Mouse (Mus musculus): ENCODE measurements at regions not wholly inside any gene's neighbourhood (a gene's known extent, or its start where the extent isn't known, plus 50 kb on each side); places are given as distances from the start of the nearest gene placed in this dataset.

DNA sequence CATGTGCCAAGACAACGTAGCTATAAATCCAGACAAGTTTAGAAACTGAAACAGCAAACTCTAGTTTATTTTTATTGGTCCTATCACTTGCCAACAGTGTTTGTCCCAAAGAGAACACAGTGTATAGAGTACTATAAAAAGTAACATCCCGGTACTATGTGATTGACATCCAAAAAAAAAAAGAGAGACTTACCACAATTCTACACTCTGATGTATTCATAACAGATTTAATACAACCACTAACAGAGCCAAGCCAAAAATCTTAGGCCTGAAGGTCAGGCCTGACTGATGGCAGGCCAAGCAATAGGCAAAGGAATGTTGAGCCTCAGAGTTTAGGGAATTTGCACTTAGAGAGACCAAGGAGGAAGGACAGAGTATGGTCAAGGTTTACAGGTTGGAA is 495.9 kb upstream of the Adamts5 start:
- Histone ChIP-seq H3K36me3 (ENCODE audit: control insufficient read depth, insufficient read depth, low read length) (no peaks in the 10 kb centered on the region), H3K9ac (replicated peaks; ENCODE audit: low read depth, low read length) (no peak overlapping the region), H3K4me3 (ENCODE audit: low read depth, low read length) (no peak overlapping the region), H3K27me3 (ENCODE audit: control insufficient read depth, insufficient read depth, low read length) (no peaks in the 10 kb centered on the region), H3K9me3 (ENCODE audit: control insufficient read depth, low read depth, low read length) (no peaks in the 10 kb centered on the region), H3K4me2 (replicated peaks; ENCODE audit: low read depth, low read length) (no peak overlapping the region), H3K27ac (ENCODE audit: low read length) (no peak overlapping the region), H3K4me1 (ENCODE audit: control insufficient read depth, insufficient read depth, low read length) (no peaks in the 10 kb centered on the region)
- no peak for ATAC-seq (ENCODE audit: insufficient number of reproducible peaks, insufficient read depth, low FRiP score, low read depth)
- WGBS: 76% methylated on average over 2 of the region's 2 CpGs

GRCm38 (mm10) chr16:86389063-86389723 is 487.6 kb upstream of the Adamts5 start:
- WGBS: 73% methylated on average over 3 of the region's 3 CpGs
- no peak for ATAC-seq (ENCODE audit: insufficient number of reproducible peaks, insufficient read depth, low FRiP score, low read depth)
- Histone ChIP-seq H3K27ac (ENCODE audit: low read length) (no peak overlapping the region), H3K27me3 (ENCODE audit: control insufficient read depth, insufficient read depth, low read length) (no peaks in the 10 kb centered on the region), H3K9me3 (ENCODE audit: control insufficient read depth, low read depth, low read length) (no peaks in the 10 kb centered on the region), H3K4me3 (ENCODE audit: low read depth, low read length) (no peak overlapping the region), H3K36me3 (ENCODE audit: control insufficient read depth, insufficient read depth, low read length) (no peaks in the 10 kb centered on the region), H3K4me1 (ENCODE audit: control insufficient read depth, insufficient read depth, low read length) (no peaks in the 10 kb centered on the region), H3K4me2 (replicated peaks; ENCODE audit: low read depth, low read length) (no peak overlapping the region), H3K9ac (replicated peaks; ENCODE audit: low read depth, low read length) (no peak overlapping the region)

DNA sequence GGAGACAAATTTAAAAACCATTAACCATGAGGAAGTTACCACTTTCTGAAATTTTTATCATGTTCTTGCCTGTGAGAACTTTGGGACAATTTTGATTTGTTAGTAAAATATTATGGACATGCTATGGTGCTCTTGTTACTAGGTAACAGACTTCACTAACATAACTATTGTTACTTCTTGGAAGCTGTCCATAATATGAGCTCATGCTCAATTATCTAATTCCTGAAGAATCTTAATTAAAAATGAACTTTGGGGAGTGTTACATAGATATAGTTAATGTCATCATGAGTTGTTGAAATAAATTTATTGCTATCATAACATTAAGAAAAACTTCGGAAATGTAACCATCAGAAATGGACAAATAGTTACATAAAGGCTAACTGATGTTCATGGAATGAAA is 486.5 kb upstream of the Adamts5 start:
- 76% methylated on average over 1 of the region's 1 CpGs for WGBS
- Histone ChIP-seq H3K36me3 (ENCODE audit: control insufficient read depth, insufficient read depth, low read length) (no peaks in the 10 kb centered on the region), H3K27me3 (ENCODE audit: control insufficient read depth, insufficient read depth, low read length) (no peaks in the 10 kb centered on the region), H3K27ac (ENCODE audit: low read length) (no peak overlapping the region), H3K9ac (replicated peaks; ENCODE audit: low read depth, low read length) (no peak overlapping the region), H3K4me3 (ENCODE audit: low read depth, low read length) (no peak overlapping the region), H3K4me1 (ENCODE audit: control insufficient read depth, insufficient read depth, low read length) (no peaks in the 10 kb centered on the region), H3K9me3 (ENCODE audit: control insufficient read depth, low read depth, low read length) (no peaks in the 10 kb centered on the region), H3K4me2 (replicated peaks; ENCODE audit: low read depth, low read length) (no peak overlapping the region)
- no peak for ATAC-seq (ENCODE audit: insufficient number of reproducible peaks, insufficient read depth, low FRiP score, low read depth)

GRCm38 (mm10) chr16:86377991-86378390 is 476.4 kb upstream of the Adamts5 start:
- no peaks in the 10 kb centered on the region for H3K9me3 ChIP-seq (ENCODE audit: control insufficient read depth, low read depth, low read length)
- H3K27me3 ChIP-seq (ENCODE audit: control insufficient read depth, insufficient read depth, low read length): no peaks in the 10 kb centered on the region
- H3K36me3 ChIP-seq (ENCODE audit: control insufficient read depth, insufficient read depth, low read length): no peaks in the 10 kb centered on the region
- no peaks in the 10 kb centered on the region for H3K4me1 ChIP-seq (ENCODE audit: control insufficient read depth, insufficient read depth, low read length)
- no peak overlapping the region for H3K4me2 ChIP-seq (replicated peaks; ENCODE audit: low read depth, low read length)
- ATAC-seq (ENCODE audit: insufficient number of reproducible peaks, insufficient read depth, low FRiP score, low read depth): no peak
- 52% methylated on average over 3 of the region's 3 CpGs for WGBS
- no peak overlapping the region for H3K9ac ChIP-seq (replicated peaks; ENCODE audit: low read depth, low read length)
- no peak overlapping the region for H3K4me3 ChIP-seq (ENCODE audit: low read depth, low read length)
- no peak overlapping the region for H3K27ac ChIP-seq (ENCODE audit: low read length)

GRCm38 (mm10) chr16:86371652-86372051 is 470.0 kb upstream of the Adamts5 start:
- Histone ChIP-seq H3K4me3 (ENCODE audit: low read depth, low read length) (no peak overlapping the region), H3K27ac (ENCODE audit: low read length) (no peak overlapping the region), H3K9ac (replicated peaks; ENCODE audit: low read depth, low read length) (no peak overlapping the region), H3K36me3 (ENCODE audit: control insufficient read depth, insufficient read depth, low read length) (no peaks in the 10 kb centered on the region), H3K4me1 (ENCODE audit: control insufficient read depth, insufficient read depth, low read length) (no peaks in the 10 kb centered on the region), H3K4me2 (replicated peaks; ENCODE audit: low read depth, low read length) (no peak overlapping the region), H3K9me3 (ENCODE audit: control insufficient read depth, low read depth, low read length) (no peaks in the 10 kb centered on the region), H3K27me3 (ENCODE audit: control insufficient read depth, insufficient read depth, low read length) (no peaks in the 10 kb centered on the region)
- ATAC-seq (ENCODE audit: insufficient number of reproducible peaks, insufficient read depth, low FRiP score, low read depth): no peak
- 67% methylated on average over 4 of the region's 4 CpGs for WGBS

- H3K9me3 ChIP-seq (ENCODE audit: control insufficient read depth, low read depth, low read length): no peaks in the 10 kb centered on the region
- no peak overlapping the region for H3K4me3 ChIP-seq (ENCODE audit: low read depth, low read length)
- H3K4me2 ChIP-seq (replicated peaks; ENCODE audit: low read depth, low read length): no peak overlapping the region
- 29% methylated on average over 5 of the region's 5 CpGs for WGBS
- H3K9ac ChIP-seq (replicated peaks; ENCODE audit: low read depth, low read length): no peak overlapping the region
- H3K36me3 ChIP-seq (ENCODE audit: control insufficient read depth, insufficient read depth, low read length): no peaks in the 10 kb centered on the region
- H3K4me1 ChIP-seq (ENCODE audit: control insufficient read depth, insufficient read depth, low read length): no peaks in the 10 kb centered on the region
- no peak for ATAC-seq (ENCODE audit: insufficient number of reproducible peaks, insufficient read depth, low FRiP score, low read depth)
- H3K27me3 ChIP-seq (ENCODE audit: control insufficient read depth, insufficient read depth, low read length): no peaks in the 10 kb centered on the region
- no peak overlapping the region for H3K27ac ChIP-seq (ENCODE audit: low read length)
Measured at GRCm38 (mm10) chr16:86368449-86368848, 466.8 kb upstream of the Adamts5 start.

DNA sequence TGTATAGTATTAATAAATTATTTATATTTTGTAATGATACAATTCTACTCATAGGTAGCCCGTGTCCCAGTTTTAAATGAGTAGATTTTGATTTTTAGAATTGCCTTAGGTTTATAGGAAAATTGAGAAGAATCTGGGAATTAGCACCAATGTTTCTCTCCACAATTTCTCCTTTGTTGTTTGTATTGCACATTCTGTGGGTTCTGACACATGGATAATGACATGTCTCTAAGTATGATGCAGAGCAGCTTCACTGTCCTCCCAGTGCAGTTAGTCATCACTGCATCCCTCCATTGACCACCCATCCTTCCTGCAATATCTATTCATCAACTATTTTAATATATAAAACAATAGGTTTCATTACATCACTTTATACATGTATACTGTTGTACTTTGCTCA is 464.6 kb upstream of the Adamts5 start:
- ATAC-seq (ENCODE audit: insufficient number of reproducible peaks, insufficient read depth, low FRiP score, low read depth): no peak
- H3K36me3 ChIP-seq (ENCODE audit: control insufficient read depth, insufficient read depth, low read length): no peaks in the 10 kb centered on the region
- H3K4me3 ChIP-seq (ENCODE audit: low read depth, low read length): no peak overlapping the region
- no peak overlapping the region for H3K27ac ChIP-seq (ENCODE audit: low read length)
- no peaks in the 10 kb centered on the region for H3K27me3 ChIP-seq (ENCODE audit: control insufficient read depth, insufficient read depth, low read length)
- no peaks in the 10 kb centered on the region for H3K4me1 ChIP-seq (ENCODE audit: control insufficient read depth, insufficient read depth, low read length)
- WGBS: 92% methylated on average over 1 of the region's 1 CpGs
- no peak overlapping the region for H3K4me2 ChIP-seq (replicated peaks; ENCODE audit: low read depth, low read length)
- H3K9ac ChIP-seq (replicated peaks; ENCODE audit: low read depth, low read length): no peak overlapping the region
- H3K9me3 ChIP-seq (ENCODE audit: control insufficient read depth, low read depth, low read length): no peaks in the 10 kb centered on the region

DNA sequence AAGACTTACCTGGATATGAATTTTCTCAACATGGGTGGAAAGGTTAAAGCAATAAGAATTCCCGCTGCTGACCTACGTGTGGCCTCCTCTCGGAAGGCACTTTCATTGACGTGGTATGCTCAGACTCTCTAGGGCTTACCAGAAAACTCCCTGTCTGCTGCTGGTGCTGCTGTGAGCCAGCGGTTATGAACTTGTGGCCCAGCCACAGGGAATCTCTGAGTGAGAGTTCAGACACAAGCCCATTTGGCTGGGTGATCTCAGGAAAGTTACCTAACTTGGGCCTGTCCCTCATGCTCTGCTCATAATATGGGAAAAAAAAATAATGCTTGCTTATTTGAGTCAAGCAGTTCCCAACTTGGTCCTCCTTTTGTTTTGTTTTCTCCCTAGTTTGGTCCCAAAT is 459.5 kb upstream of the Adamts5 start:
- Histone ChIP-seq H3K27ac (ENCODE audit: low read length) (no peak overlapping the region), H3K36me3 (ENCODE audit: control insufficient read depth, insufficient read depth, low read length) (no peaks in the 10 kb centered on the region), H3K4me1 (ENCODE audit: control insufficient read depth, insufficient read depth, low read length) (no peaks in the 10 kb centered on the region), H3K27me3 (ENCODE audit: control insufficient read depth, insufficient read depth, low read length) (no peaks in the 10 kb centered on the region), H3K4me3 (ENCODE audit: low read depth, low read length) (no peak overlapping the region), H3K9ac (replicated peaks; ENCODE audit: low read depth, low read length) (no peak overlapping the region), H3K9me3 (ENCODE audit: control insufficient read depth, low read depth, low read length) (no peaks in the 10 kb centered on the region), H3K4me2 (replicated peaks; ENCODE audit: low read depth, low read length) (no peak overlapping the region)
- 85% methylated on average over 5 of the region's 5 CpGs for WGBS
- no peak for ATAC-seq (ENCODE audit: insufficient number of reproducible peaks, insufficient read depth, low FRiP score, low read depth)

- Histone ChIP-seq H3K9ac (replicated peaks; ENCODE audit: low read depth, low read length) (no peak overlapping the region), H3K4me1 (ENCODE audit: control insufficient read depth, insufficient read depth, low read length) (no peaks in the 10 kb centered on the region), H3K36me3 (ENCODE audit: control insufficient read depth, insufficient read depth, low read length) (no peaks in the 10 kb centered on the region), H3K27ac (ENCODE audit: low read length) (no peak overlapping the region), H3K4me2 (replicated peaks; ENCODE audit: low read depth, low read length) (no peak overlapping the region), H3K4me3 (ENCODE audit: low read depth, low read length) (no peak overlapping the region), H3K27me3 (ENCODE audit: control insufficient read depth, insufficient read depth, low read length) (no peaks in the 10 kb centered on the region), H3K9me3 (ENCODE audit: control insufficient read depth, low read depth, low read length) (no peaks in the 10 kb centered on the region)
- whole genome bisulfite sequencing: 62% methylated on average over 2 of the region's 2 CpGs
- ATAC-seq (ENCODE audit: insufficient number of reproducible peaks, insufficient read depth, low FRiP score, low read depth): no peak
Measured at GRCm38 (mm10) chr16:86355036-86355435, 453.4 kb upstream of the Adamts5 start.
